Mouse (Mus musculus) left cerebral cortex, adult 18-20 months (tissue): Measurements from ENCODE around the gene Hap1. TPM values are rescaled to one million over a fixed set of nuclear protein-coding genes. Genes with fewer than 3 reads are reported as not detected.

Experiments used
- DNase-seq, 2 experiments: peaks; one replicate each; pipeline ENCODE4 v3.0.0; 2021 to 2022; ENCODE audit warnings: low spot score in 2 of 2, mixed read lengths in 1 of 2
- long read RNA-seq, 2 experiments: library from polyadenylated mRNA; stranded (forward); transcript quantifications; one replicate each; pipeline ENCODE4 v2.0.0; 2021
- total RNA-seq, 2 experiments: library from RNA; stranded (reverse); gene quantifications; 2 replicates each; pipeline ENCODE4 v1.2.3; 2021

Hap1 gene
- total RNA-seq: 100 to 1,000 TPM; 147 to 179 TPM
- long read RNA-seq, experiment 1, transcript Hap1-201 (11 exons, 2,120 nt): major isoform, 11 of 79 reads
- long read RNA-seq, experiment 1, partial matches to known transcripts: 7 of 79 reads
- long read RNA-seq, experiment 1, other reads (novel, unspliced or antisense): 61 of 79 reads
- long read RNA-seq, experiment 2, transcript Hap1-201 (11 exons, 2,120 nt): major isoform, 10 of 60 reads
- long read RNA-seq, experiment 2, partial matches to known transcripts: 17 of 60 reads
- long read RNA-seq, experiment 2, other reads (novel, unspliced or antisense): 33 of 60 reads

- peak; percentile 74 for DNase-seq
These were observed at the start of gene Hap1 for GRCm38 (mm10) chr11:100355972-100356818. Gene Hap1, minus strand, starts transcription at chr11:100356128.

- DNase-seq: no peak
These were observed 48.6 kb upstream of the Hap1 start for GRCm38 (mm10) chr11:100404456-100405074.

- no peak for DNase-seq
These were observed 47.7 kb upstream of the Hap1 start for GRCm38 (mm10) chr11:100403445-100404134.

GRCm38 (mm10) chr11:100402682-100403081 is 46.8 kb upstream of the Hap1 start:
- no peak for DNase-seq

- no peak for DNase-seq
These were observed 46.3 kb upstream of the Hap1 start for GRCm38 (mm10) chr11:100402240-100402639.

GRCm38 (mm10) chr11:100400842-100401241 is 44.9 kb upstream of the Hap1 start:
- DNase-seq: no peak

GRCm38 (mm10) chr11:100399727-100400538 is 44.0 kb upstream of the Hap1 start:
- DNase-seq: no peak

GRCm38 (mm10) chr11:100399320-100399719 is 43.4 kb upstream of the Hap1 start:
- DNase-seq: no peak

GRCm38 (mm10) chr11:100398517-100398916 is 42.6 kb upstream of the Hap1 start:
- DNase-seq: no peak

- DNase-seq: peak; percentile 99
These were observed 41.9 kb upstream of the Hap1 start, which contains the start of gene Jup for GRCm38 (mm10) chr11:100397600-100398389. Gene Jup, minus strand, starts transcription at chr11:100397763.

- DNase-seq: no peak
These were observed 41.1 kb upstream of the Hap1 start for GRCm38 (mm10) chr11:100396886-100397599.

GRCm38 (mm10) chr11:100395861-100396631 is 40.1 kb upstream of the Hap1 start:
- peak in 1 of 2 experiments; percentile 47 for DNase-seq

- DNase-seq: no peak
These were observed 39.3 kb upstream of the Hap1 start for GRCm38 (mm10) chr11:100395200-100395599.

- no peak for DNase-seq
These were observed 38.6 kb upstream of the Hap1 start for GRCm38 (mm10) chr11:100394353-100395074.

GRCm38 (mm10) chr11:100393733-100394132 is 37.8 kb upstream of the Hap1 start:
- DNase-seq: peak in 1 of 2 experiments; percentile 31

GRCm38 (mm10) chr11:100392958-100393357 is 37.0 kb upstream of the Hap1 start:
- DNase-seq: no peak

GRCm38 (mm10) chr11:100391884-100392345 is 36.0 kb upstream of the Hap1 start:
- no peak for DNase-seq
